Mouse (Mus musculus): ENCODE measurements at regions not wholly inside any gene's neighbourhood (a gene's known extent, or its start where the extent isn't known, plus 50 kb on each side); places are given as distances from the start of the nearest gene placed in this dataset.

DNA sequence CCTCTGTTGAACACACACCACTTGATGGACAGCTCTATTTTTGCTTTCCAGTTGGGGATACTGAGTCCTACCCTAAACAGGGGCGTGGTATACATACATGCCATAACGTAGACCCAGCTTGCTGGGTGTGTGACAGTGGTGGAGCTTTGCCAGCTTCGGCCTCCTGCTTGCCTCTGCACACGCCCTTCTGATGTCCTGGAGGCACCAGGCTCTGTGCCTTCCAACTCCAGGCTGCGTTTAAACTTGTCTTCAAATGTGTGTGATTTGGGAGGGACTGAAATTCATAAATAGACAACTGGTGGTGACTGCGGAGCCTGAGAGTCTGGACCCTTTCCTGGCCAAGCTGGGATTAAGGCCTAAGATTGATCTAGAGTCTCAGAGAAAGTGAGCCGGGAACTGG lies 56.9 kb upstream of the Slc38a2 start:
- WGBS, result 43% methylated on average over 7 of the region's 7 CpGs
- Histone ChIP-seq H3K4me3 (replicated peaks; ENCODE audit: extremely low read depth, low read depth, low read length) (no peak overlapping the region), H3K4me1 (ENCODE audit: control insufficient read depth, insufficient read depth, low read length) (no peaks in the 10 kb centered on the region; the same call in 1 of the 2 replicates)
- no peak for TF ChIP-seq CTCF (IDR thresholded peaks at IDR 0.05; ENCODE audit: insufficient read depth, low read length)
- no peak for TF ChIP-seq POLR2A (IDR thresholded peaks at IDR 0.05; ENCODE audit: borderline replicate concordance, extremely low read depth, low read depth, low read length)
- no peak for DNase-seq

DNA sequence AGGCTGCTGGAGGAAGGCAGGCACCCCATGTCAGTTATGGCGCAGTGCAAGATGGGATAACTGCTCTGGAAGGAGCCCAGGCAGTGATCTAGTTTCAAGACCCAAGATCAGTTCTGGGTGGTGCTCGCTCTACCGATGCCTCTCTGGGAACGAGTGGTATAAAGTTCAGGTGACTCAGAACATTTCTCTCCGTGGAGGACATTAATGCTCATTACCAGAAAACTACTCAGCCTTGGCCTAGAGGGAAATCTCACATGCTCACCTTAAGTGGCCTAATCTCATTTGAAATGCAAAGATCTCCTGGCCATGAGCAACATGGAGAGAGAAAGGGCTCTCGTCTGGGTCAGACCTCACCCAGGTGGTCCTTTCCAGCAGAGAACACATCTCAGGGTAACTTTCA lies 56.4 kb upstream of the Slc38a2 start:
- DNase-seq, result no peak
- 83% methylated on average over 6 of the region's 6 CpGs for WGBS

DNA sequence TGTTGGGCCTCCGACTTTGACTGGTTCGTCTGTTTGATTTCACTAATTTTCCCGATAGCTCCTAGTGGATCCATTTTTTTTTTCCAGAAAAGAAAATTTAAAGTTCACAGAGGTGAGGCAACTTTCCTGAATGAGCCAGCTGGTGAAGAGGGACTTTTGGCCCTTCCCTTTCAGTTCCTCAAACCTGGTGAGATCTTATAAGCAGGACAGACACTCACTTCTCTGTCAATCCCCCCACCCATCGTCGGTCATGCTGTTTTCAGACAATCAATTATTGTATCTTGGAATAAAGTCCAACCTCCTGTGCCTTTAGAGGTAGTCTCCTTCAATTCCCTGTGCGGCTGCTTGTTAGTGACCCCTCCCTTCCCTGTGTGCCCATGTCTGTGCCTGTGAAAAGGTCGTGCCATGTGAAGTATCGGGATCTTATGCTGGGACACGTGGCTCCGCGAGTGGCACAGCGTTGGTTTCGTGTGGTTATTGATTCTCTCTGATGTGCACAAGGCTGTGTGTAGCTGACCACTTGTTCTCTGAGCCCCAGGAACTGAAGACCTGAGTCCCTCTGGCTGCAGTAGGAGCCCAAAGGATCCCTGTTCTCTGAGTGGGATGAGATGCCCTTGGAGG lies 55.9 kb upstream of the Slc38a2 start:
- TF ChIP-seq CTCF (IDR thresholded peaks at IDR 0.05; ENCODE audit: insufficient read depth, low read length) (no peak), POLR2A (IDR thresholded peaks at IDR 0.05; ENCODE audit: borderline replicate concordance, extremely low read depth, low read depth, low read length) (no peak)

More for the DNA sequence above, 56.4 kb upstream of the Slc38a2 start:
- TF ChIP-seq CTCF (IDR thresholded peaks at IDR 0.05; ENCODE audit: insufficient read depth, low read length), result no peak
- Histone ChIP-seq H3K4me3 (replicated peaks; ENCODE audit: extremely low read depth, low read depth, low read length) (no peak overlapping the region), H3K4me1 (ENCODE audit: control insufficient read depth, insufficient read depth, low read length) (no peaks in the 10 kb centered on the region; the same call in 1 of the 2 replicates)

DNA sequence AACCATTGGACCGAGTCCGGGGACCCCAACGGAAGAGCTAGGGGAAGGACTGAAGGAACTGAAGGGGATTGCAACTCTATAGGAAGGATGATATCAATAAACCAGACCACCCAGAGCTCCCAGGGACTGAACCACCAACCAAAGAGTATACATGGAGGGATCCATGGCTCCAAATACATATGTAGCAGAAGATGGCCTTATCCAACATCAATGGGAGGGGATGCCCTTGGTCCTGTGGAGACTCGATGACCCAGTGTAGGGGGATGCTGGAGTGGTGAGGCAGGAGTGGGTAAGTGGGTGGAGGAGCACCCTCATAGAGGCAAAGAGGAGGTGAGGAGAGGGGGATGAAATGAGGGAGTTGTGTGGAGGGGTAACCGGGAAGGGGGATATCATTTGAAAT lies 54.5 kb upstream of the Slc38a2 start:
- WGBS, result 91% methylated on average over 5 of the region's 5 CpGs
- TF ChIP-seq CTCF (IDR thresholded peaks at IDR 0.05; ENCODE audit: insufficient read depth, low read length) (no peak), POLR2A (IDR thresholded peaks at IDR 0.05; ENCODE audit: borderline replicate concordance, extremely low read depth, low read depth, low read length) (no peak)
- no peak for DNase-seq
- H3K4me3 ChIP-seq (replicated peaks; ENCODE audit: extremely low read depth, low read depth, low read length), result no peak overlapping the region
- H3K4me1 ChIP-seq (ENCODE audit: control insufficient read depth, insufficient read depth, low read length), result no peaks in the 10 kb centered on the region

More for the DNA sequence above, 55.9 kb upstream of the Slc38a2 start:
- 91% methylated on average over 13 of the region's 13 CpGs for WGBS
- Histone ChIP-seq H3K4me1 (ENCODE audit: control insufficient read depth, insufficient read depth, low read length) (no peaks in the 10 kb centered on the region; the same call in 1 of the 2 replicates), H3K4me3 (replicated peaks; ENCODE audit: extremely low read depth, low read depth, low read length) (no peak overlapping the region)
- no peak for DNase-seq

DNA sequence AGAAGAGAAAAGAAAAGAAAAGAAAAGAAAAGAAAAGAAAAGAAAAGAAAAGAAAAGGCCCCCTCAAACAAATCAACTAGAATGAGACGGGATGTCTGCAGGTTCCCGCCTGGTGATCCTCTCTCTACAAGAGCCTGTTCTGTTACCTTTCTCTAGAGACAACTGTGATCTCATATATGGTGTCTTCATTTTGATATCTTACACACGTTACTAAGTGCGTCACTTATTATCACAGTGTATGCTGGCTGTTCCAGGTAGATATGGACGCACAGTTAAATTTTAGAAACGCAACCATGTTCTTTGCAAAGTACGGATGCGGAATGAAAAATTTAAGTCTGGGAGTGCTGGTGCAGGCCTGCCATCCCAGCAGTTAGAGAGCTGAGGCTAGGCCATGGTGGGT lies 53.2 kb upstream of the Slc38a2 start:
- WGBS, result 95% methylated on average over 8 of the region's 8 CpGs
- DNase-seq, result no peak
- Histone ChIP-seq H3K4me1 (ENCODE audit: control insufficient read depth, insufficient read depth, low read length) (0 out of 2 replicates have a peak, but pooled peaks cover 2% of the 10 kb centered on the region), H3K4me3 (replicated peaks; ENCODE audit: extremely low read depth, low read depth, low read length) (no peak overlapping the region)
- TF ChIP-seq POLR2A (IDR thresholded peaks at IDR 0.05; ENCODE audit: borderline replicate concordance, extremely low read depth, low read depth, low read length) (no peak), CTCF (IDR thresholded peaks at IDR 0.05; ENCODE audit: insufficient read depth, low read length) (no peak)

DNA sequence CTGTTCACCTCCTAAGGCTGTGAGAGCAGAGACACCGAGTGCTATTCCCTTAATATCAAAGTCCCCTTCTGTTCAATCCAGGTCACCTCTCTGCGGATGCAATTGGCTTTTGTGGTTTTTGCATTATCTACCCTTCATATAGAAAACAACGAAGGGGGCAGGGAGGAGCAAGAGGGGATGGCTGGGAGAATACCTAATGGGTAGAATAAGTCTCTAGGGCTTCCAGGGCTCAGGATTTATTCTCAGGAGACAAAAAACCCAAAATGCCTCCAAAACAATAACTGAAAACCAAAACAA lies 52.5 kb upstream of the Slc38a2 start:
- TF ChIP-seq CTCF (IDR thresholded peaks at IDR 0.05; ENCODE audit: insufficient read depth, low read length) (no peak), POLR2A (IDR thresholded peaks at IDR 0.05; ENCODE audit: borderline replicate concordance, extremely low read depth, low read depth, low read length) (no peak)
- 0 out of 2 replicates have a peak, but pooled peaks cover 2% of the 10 kb centered on the region for H3K4me1 ChIP-seq (ENCODE audit: control insufficient read depth, insufficient read depth, low read length)
- no peak for DNase-seq
- 92% methylated on average over 3 of the region's 3 CpGs for WGBS
- H3K4me3 ChIP-seq (replicated peaks; ENCODE audit: extremely low read depth, low read depth, low read length), result no peak overlapping the region

DNA sequence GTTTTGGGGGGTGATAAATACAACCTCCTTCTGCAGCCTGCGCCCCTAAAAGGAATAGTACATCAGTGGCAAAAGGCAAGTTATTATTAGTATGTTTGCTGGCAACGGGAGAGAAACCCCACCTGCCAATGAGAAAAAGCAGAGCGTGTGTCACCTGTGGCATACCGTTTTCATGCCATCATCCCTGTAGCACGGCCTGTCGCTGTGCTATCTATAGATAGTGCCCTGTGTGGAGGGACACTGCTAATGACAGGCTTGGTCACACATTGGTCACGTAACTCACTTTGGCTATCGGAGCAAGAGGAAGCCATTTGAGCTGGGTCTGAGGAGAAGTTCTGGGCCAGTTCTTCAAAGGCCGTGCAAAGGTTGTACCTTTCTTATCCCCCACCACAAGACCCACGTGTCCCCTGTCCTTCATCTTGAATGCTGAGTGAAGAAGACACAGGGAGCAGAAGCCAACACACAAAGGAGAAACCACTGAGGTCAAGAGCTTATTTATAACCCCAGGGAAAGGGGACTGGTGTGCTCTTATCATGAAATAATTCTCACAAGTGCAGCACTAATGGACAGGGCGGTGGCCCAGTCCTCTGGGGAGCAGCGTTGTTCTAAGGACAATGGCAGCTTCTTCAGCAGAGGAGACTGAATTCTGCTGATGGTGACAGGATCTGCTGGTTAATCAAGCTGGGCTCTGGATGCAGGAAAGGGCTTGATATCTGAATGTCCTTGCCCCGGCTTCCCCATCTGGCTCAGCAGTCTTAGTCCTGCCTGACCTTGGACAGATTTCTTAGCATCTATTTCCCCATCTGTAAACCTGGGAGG lies 51.9 kb upstream of the Slc38a2 start:
- TF ChIP-seq POLR2A (IDR thresholded peaks at IDR 0.05; ENCODE audit: borderline replicate concordance, extremely low read depth, low read depth, low read length) (no peak), CTCF (IDR thresholded peaks at IDR 0.05; ENCODE audit: insufficient read depth, low read length) (no peak)
- H3K4me3 ChIP-seq (replicated peaks; ENCODE audit: extremely low read depth, low read depth, low read length), result no peak overlapping the region
- no peak for DNase-seq
- 87% methylated on average over 13 of the region's 13 CpGs for WGBS
- 0 out of 2 replicates have a peak, but pooled peaks cover 2% of the 10 kb centered on the region for H3K4me1 ChIP-seq (ENCODE audit: control insufficient read depth, insufficient read depth, low read length)

DNA sequence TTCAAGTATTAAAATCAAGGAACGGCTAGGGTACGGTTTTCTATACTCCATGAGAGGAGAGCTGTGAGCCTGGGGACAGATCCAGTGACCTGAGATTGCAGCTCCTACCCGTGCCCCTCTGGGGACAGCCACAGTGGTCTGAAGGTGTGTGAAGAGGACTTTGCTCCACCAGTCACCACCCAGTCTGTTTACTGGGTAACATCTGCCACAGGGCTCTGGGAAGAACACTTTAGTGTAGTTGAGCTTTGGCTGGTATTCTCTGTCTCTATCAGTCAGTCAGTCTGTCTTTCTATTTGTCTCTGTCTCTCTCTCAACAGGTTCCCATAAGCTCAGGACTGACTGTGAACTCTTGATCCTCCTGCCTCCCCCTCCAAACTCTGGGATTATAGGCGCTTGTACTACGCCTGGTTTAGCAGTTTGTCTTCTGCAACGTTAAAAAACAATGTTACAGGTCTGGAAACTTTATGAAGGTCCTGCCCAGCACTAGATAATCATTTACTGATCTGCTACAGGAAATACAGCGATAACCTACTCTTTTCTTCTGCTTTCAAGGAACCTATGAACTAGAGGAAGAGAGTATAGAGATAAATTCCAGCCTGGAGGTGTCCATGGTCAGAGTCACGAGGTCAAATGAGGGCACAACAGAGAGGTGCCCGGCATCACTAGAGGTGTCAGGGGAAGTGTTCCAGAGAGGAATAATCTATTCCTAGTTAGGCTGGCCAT lies 50.2 kb upstream of the Slc38a2 start:
- Histone ChIP-seq H3K4me1 (ENCODE audit: control insufficient read depth, insufficient read depth, low read length) (0 out of 2 replicates have a peak, but pooled peaks cover 2% of the 10 kb centered on the region), H3K4me3 (replicated peaks; ENCODE audit: extremely low read depth, low read depth, low read length) (no peak overlapping the region)
- WGBS, result 73% methylated on average over 9 of the region's 9 CpGs
- no peak for TF ChIP-seq POLR2A (IDR thresholded peaks at IDR 0.05; ENCODE audit: borderline replicate concordance, extremely low read depth, low read depth, low read length)
- no peak for TF ChIP-seq CTCF (IDR thresholded peaks at IDR 0.05; ENCODE audit: insufficient read depth, low read length)
- no peak for DNase-seq

All from lung, adult 2 months (tissue).